Mouse (Mus musculus): ENCODE measurements around the gene Pds5a.
A peak's percentile ranks its signal among the peaks of the same experiment; 100 is the strongest.
"Not testable (repeated sequence)": the region's sequence is repeated elsewhere in the genome, so short reads cannot be mapped to it uniquely, and the experiment has no call there.

Gene Pds5a

DNA sequence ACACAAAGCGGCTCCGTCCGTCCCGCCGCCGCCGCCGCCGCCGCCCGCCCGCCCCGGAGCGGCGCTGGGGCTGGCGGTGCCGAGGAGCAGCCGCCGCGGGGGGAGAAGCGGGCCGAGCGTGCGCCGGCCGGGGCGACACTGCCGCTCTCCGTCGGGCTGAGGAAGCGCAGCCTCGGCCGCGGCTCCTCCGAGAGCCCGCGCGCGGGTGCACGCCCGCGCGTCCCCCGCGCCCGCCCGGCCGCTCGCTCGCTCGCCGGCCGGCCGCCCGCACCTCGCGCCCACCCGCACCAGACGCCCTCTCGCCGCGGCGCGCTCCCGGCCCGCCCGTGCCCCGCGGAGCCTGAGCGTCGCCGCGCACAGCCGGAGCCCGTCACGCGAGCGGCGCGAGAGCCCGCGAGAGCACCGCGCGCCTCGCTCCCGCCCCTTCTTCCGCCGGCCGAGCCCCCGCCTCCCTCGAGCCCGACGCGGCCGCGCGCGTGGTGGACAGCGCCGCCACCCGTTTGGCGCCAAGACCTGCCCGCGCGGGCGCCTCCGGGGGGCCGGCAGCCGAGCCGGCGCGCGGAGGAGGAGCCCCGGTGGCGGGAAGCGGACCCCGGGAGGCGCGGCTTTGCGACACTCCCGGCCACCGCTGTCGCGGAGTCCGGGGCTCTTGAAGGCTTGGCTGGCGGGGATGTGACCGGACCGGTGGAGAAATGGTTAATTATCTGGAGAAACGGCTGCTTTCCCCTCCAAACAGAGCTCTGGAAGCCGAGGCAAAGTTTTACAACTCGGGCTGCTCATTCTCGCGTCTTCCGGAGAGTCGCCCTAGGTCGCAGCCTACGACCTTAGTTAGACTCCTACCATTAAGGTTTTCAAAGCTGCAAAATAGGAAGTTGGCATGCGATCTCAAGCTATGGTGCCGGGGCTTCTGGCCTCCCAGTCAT lies at the start of gene Pds5a:
TSS of gene Pds5a (minus strand) at position 438 of the 923 bp plus-strand sequence.
- peak; percentile 76 to 85 for DNase-seq

DNA sequence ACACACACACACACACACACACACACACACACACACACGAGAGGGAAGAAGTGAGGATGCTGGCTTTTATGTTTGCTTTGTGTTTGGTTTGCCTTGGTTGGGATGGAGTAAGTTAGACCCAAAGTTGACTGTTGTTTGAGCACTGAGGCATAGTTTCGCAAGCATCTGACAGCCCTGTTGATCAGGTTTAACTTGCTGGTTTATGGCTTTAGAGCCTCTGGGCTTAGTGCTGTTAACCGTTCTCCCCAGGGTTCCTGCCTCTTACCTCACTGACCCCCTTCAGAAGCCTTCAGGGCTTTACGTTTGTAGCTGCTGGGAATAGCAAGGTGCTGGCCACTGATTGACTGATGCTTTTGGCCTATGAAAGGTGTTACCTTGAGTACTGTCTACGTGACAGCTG lies 48.8 kb upstream of the Pds5a start:
- DNase-seq, result no peak

DNA sequence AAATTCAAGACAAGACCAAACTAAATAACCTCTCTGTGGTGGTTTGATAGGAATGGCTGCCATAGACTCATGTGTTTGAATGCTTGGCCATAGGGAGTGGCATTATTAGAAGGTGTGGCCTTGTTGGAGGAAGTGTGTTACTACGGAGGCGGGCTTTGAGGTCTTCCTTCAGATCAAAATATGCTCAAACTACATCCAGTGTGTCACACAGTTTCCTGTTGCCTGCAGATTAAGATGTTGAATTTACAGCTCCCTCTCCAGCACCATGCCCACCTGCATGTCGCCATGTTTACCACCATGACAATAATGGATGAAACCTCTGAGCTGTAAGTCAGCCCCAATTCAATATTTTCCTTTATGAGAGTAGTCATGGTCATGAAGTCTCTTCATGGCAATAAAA lies 41.3 kb upstream of the Pds5a start:
- no peak for DNase-seq

DNA sequence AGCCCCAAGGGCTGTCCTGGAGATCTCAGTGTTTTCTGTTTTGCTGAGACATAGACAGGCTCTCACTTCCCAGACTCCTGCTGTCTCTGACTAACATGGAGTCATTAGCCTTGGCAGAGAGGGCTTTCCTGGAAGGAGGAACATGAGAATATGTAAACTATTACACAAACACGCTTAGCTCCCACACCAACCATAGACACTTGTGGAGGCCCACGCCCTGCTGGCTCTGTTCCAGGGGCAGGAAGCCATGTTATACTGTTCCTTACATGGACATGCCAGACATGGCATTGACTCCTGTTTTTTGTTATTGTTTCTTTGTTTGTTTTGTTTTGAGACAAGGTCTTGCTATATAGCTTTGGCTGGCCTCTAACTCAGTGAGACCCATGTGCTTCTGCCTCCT lies 37.5 kb upstream of the Pds5a start:
- DNase-seq, result no peak

DNA sequence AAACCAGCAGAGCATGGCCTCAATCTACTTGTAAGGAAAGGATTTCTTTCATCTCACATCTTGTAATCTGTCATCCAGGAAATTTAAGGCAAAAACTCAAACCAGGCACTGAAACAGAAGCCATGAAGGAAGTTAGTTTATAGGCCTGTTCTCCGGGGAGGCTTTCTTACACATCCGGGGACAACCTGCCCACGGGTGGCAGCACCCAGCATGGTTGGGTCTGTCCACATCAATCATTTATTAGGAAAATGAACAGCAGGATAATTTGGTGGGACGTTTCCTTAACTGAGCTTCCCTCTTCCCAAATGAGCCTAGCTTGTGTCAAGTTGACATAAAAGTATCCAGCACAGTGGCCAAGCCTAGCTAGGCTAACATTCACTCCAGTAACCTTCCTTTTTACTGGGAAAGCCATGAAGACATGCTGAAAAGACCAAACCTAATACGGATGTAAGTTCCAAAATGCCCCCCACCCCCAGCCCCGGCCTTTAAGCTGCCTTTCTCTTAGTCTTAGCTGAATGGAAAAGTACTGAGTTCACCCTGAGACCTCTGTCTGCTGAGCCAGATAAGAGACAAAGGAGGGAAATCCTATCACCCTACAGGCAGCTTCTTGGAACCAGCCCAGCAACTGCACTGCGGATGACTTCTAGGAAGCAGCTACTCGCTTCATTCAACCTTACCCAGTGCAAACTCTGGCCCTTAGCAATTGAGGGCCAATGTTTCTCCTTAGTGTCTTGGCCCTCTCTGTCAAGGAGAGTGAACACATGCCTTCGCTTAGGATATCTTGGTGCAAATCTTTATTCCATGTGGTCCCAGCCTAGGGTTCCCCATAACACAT lies 33.3 kb upstream of the Pds5a start:
- no peak for DNase-seq

DNA sequence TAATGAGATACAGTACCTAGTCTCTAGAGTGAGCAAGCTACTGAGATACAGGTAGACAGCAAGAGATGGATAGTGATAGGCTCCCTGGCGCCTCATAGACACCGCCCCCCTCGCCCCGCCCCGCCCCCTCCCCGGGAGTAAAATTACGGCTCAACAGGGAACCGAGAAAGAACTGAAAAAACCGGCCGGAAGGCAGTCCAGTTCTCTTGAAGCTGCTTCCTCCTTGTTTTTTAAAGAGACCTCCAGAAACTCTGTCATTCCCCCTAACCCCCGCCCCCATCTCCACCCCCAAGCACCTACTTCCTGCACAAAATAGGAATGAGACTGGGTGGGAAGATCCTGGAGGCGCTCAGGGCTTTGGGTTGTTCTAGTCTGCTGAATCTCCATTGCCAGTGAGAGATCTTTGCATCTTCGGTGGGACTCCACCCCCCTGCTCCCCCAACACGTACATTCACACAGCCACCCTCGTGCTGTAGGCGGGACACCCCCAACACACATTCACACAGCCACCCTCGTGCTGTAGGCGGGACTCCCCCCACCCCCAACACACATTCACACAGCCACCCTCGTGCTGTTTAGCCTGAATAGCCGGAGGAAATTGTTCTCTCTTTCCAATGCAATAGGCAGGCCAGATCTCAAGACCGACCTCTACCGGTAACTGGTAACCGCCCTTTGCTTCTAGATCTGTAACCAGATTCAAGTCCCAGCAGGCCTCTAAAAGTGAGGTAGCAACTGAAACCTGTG lies 26.4 kb upstream of the Pds5a start:
- DNase-seq, result peak; percentile 28 to 37

DNA sequence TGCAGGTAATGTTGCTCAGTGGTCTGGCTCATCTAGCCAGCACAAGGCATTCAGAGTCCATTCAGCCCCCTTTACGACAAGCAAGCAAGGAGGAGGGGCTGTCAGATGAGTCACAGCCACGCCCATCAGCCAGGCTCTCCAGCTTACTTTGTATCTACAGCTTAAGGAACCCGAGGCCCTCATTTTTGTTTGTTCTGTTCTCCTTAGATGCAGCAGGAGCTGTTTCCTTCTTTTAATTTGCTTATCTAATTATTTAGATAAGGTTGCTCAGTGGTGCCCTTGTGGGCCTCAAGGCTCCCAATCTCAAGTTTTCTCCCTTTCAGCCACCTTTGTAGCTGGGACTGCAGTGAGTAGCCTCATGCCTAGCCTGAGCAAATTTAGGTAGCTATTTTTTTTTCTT lies 20.3 kb upstream of the Pds5a start:
- no peak for DNase-seq

DNA sequence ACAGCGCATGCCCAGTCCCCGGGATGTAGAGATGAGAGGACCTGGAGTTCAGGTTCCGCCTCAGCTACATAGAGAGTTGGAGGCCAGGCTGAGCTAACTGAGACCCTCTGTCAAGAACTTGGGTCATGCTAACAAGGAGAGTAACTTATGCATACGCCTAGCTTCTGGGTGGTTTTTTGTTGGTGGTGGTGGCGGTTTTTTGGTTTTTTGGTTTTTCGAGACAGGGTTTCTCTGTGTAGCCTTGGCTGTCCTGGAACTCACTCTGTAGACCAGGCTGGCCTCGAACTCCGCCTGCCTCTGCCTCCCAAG lies 19.8 kb upstream of the Pds5a start:
- not testable (repeated sequence) for DNase-seq

DNA sequence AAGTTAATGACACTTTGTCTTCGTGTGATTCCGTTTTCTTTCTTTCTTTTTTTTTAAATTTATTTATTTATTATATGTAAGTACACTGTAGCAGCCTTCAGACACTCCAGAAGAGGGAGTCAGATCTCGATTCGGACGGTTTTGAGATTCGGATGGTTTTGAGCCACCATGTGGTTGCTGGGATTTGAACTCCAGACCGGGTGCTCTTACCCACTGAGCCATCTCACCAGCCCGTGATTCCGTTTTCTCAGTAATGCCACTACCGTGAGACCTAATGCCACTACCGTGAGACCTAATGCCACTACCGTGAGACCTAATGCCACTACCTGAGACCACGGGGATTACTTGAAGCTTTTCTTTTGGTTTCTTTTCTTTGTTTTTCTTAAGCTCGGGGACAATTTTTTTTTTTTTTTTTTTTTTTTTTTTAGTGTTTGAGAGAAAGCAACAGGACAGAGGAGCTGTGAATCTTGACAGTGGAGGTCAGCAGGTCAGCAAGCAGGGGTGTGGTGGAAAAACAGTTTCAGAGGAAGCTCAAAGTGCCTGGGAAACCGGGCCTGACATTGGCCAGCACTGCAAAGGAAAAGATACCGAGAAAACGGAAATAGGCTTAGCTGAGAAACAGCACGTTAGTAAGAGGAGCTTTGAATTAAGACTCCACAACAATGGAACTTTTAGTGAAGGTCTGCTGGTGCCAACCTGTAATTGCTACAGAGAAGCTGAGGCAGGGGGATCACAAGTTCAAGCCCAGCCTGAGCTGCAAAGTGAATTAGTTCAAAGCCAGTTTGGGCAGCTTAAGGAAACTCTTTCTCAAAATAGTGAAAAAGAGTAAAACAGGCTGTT lies 19.2 kb upstream of the Pds5a start:
- no peak for DNase-seq

DNA sequence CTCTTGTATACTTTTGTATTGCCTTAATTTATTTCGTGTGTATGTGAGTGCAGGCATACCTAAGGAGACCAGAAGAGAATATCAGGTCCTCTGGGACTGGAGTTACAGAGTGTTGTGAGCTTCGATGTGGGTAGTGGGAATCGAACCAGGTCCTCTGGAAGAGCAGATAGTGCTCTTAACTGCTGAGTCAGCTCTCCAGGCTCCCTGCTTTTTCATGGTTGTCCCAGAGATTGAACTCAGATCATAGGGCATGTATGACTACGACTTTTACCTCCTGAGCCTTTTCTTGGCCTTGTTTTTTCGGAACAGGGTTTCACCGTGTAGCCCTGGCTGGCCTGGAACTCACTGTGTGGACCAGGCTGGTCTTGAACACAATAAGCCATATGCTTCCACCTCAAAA lies 17.0 kb upstream of the Pds5a start:
- no peak for DNase-seq

DNA sequence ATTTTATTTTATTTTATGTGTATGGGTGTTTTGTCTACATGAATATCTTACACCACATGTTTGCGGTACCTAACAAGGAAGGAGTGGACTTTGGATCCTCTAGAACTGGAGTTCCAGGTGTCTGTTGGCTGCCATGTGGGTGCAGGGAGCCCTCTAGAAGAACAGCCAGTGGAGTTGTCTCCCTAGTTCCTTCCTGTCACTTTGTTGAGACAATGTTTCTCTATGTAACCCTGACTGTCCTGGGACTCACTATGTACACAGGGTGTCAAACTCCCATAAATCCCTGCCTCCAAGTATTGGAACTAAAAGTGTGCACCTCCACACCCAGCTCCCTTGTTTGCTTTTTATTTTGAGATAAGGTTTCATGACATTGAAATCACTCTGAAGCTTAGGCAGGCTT lies 13.4 kb upstream of the Pds5a start:
- DNase-seq, result no peak

DNA sequence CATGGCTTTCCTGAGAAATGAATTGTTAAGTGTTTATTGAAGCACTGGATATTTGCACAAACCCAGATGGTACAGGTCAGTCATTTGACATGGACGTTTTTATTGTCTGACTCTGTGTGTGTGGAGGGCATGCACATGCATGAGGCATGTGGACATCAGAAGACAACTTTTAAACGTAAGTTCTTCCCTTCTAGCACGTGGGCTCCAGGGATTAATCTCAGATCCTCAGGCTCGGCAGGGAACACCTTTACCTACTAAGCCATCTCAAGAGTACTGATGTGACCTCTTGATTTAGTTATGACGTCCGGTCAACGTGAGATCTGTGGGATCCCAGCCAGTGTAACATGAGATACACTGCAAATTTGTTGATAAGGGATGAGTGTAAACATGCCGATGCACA lies 12.2 kb upstream of the Pds5a start:
- no peak for DNase-seq

DNA sequence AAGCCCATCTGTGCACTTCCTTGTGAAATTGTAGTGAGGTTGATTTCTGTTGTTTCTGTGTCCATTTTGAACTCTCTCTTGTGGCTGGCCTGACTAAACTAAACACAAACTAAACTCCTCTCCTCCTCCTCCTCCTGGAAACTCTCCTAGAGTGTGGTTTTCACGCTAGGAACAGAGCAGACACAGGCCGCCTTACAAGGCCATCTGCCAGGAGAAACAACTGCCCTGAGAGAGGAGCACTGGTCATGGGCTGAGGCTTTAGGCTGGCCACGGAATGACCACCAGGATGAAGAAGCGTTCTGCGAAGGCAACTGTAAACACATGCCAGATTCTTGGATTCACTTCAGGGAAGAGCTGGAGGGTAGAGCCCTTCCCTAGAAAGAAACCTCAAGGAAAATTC lies 8.9 kb upstream of the Pds5a start:
- no peak for DNase-seq

DNA sequence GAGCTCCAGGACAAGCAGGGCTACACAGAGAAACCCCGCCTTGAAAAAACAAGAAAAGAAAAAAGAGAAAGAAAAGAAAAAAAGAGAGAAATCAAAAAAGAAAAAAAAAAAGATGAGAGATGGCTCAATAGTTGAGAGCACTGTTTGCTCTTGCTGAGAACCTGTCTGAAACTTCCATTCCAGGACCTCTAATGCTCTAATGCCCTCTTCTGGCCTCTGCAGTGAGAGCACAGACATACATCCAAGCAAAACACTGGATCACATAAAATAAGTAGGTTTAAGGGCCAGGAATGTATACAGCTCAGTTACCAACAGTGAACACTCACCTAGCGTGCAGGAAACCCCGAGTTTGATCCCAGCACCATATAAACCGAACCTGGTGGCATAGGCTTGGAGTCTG lies 8.1 kb upstream of the Pds5a start:
- no peak for DNase-seq

DNA sequence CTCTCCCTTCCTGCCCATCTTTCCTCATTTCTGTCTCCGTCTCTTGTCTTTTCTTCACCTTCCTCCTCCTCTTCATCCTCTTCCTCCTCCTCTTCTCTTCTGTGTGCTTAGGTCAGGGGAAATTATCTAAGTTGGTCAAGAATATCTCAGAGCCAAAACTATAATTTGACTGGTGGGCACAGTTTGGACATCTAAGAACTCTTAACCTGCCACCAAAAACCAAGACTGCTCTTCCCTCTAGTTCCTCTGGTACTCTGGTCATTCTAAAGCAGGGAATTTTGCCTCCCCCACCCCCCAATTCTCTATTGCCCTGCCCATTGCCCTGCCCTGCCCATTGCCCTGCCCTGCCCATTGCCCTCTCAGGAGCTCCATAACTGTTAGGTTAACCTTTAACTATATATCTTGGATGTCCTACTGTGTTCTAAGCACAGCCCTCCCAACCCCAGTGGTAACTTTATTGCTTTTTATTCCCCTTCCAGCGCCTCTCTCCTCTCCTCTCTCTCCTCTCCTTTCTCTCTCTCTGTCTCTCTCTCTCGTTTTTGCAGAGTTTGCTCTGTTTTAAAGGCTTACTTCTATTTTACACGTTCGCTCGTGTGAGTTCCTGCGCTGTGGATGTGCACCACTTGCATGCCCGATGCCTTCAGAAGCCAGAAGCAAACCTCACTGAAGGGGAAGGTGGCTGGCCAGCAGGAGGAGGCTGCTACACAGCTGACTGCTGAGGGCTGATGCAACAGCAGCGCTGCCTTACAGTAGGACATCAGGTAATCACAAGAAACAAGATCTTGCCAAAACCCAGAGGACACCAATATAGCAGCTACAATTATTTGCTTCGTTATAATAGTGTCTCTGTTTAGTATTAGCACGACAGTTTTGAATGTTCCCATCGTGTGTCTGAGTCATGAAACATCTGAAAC lies 6.9 kb upstream of the Pds5a start:
- no peak for DNase-seq

DNA sequence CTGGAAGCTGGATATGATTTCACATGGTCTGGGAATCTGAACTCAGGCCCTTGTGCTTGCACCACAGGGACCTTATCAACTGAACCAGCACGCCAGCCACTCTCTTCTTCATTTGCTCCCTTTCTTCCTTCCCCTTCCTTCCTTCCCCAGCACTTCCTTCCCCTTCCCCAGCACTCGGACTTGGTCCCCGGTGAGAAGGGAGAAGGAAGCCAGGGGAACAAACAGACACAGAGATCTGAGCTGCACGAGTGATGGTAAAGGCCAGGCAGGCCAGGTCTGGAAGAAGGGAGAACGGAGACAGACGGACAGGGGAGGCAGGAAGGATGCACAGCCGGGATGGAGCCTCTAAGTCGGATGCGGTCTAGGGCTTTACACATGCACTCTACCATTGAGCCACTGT lies 5.2 kb upstream of the Pds5a start:
- DNase-seq, result no peak

DNA sequence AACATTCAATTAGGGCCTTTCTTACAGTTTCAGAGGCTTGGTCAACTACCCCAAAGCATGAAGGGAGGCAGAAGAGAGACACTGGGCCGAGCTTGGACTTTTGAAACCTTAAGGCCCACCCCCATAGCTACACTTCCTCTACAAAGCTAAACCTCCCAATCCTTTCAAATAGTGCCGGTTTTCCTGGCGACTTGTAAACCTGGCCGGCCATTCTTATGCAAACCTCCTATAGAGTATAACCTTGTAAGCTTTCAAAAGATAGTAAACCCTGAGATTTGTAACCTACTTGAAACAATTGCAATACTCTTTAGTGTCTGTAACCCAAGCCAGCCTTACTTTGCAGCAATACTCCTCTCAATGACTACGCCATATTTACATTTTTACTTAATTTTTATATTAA lies 2.0 kb upstream of the Pds5a start:
- no peak for DNase-seq

DNA sequence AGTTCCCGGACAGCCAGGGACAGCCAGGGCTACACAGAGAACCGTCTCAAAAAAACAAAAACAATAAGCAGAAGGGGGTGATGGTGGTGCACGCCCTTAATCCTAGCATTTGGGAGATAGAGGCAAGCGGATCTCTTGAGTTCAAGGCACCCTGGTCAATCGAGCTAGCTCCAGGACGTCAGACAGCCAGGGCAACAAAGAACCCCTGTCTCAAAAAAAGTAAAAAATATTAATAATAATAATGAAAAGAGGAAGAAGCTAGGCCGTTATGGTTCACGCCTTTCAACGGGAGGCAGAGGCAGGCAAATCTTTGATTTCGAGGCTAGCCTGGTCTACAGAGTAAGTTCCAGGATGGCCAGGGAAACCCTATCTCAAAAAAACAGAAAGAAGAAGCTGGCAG lies 1.1 kb upstream of the Pds5a start:
- DNase-seq, result no peak

DNA sequence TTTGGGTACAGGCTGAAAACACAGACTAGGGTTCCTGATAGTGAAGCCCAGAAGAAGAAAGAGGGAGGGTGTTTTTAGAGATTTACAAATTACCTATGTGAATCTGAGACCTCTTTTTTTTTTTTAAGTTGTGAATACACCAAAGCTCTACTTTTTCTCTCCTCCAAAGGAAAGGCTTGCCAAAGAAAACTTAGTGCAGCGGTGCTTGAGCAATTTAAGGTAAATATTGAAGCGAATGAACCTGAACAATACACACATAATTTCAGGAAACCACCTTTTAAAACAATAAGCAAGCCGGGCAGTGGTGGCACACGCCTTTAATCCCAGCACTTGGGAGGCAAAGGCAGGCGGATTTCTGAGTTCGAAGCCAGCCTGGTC lies 675 bp upstream of the Pds5a start:
- DNase-seq, result no peak

DNA sequence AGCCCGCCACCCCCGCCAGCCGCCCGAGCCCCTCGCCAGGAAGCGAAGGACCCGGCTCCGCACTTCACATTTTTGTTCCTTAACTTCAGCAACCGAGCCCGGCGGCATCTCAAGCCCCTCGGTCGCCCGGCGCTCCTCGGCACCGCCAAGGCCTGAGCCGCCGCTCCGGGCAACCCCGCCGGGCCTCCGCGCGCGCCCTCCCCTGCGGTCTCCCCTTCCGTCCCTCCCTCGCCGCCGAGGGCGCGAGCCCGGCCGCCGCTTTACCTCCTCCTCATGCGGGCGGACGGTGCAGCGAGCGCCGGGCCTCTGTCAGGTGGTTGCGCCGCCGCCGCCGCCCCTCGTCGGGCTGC lies 612 bp downstream of the Pds5a start:
- no peak for DNase-seq

DNA sequence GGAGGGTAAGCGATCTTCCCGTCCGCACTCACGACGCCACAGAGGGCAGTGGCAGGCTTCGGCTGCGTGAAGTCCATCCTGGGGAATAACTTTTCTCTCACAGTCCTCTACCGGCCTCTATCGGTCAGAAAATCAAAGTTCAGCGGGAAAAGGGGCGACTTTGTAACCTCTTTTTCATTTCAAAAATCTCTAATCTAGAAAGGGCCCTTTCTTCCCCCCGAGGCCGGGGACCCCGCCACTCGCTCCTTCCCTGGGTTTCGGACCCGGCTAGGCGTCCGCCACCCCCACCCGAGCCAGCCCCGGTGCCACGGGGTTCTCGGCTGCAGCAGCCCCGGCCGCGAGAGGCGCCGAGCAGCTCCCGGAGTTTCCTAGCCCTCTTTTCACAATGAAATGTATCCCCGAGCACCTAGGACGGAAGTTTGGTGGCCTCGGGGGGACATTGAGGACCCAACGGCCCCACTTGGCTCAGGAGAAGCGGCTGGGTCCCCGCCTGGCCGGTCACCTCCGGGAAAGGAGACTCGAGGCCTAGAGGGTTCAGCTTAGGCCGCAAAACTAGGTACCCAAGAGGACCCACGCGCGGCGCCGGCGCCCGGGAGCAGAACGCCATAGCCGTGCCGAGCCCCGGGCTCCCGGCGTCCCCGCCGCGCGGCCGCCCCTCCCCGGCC lies 1.1 kb downstream of the Pds5a start:
- peak; percentile 64 to 76 for DNase-seq
